Mouse (Mus musculus) frontal cortex, postnatal 36 days (tissue): ENCODE data around the gene Abat.

Source experiments
- DNase-seq, 2 experiments: peaks; one replicate each; pipeline ENCODE4 v3.0.0; 2022; ENCODE audit warnings: low spot score in 2 of 2

The Abat gene

DNA sequence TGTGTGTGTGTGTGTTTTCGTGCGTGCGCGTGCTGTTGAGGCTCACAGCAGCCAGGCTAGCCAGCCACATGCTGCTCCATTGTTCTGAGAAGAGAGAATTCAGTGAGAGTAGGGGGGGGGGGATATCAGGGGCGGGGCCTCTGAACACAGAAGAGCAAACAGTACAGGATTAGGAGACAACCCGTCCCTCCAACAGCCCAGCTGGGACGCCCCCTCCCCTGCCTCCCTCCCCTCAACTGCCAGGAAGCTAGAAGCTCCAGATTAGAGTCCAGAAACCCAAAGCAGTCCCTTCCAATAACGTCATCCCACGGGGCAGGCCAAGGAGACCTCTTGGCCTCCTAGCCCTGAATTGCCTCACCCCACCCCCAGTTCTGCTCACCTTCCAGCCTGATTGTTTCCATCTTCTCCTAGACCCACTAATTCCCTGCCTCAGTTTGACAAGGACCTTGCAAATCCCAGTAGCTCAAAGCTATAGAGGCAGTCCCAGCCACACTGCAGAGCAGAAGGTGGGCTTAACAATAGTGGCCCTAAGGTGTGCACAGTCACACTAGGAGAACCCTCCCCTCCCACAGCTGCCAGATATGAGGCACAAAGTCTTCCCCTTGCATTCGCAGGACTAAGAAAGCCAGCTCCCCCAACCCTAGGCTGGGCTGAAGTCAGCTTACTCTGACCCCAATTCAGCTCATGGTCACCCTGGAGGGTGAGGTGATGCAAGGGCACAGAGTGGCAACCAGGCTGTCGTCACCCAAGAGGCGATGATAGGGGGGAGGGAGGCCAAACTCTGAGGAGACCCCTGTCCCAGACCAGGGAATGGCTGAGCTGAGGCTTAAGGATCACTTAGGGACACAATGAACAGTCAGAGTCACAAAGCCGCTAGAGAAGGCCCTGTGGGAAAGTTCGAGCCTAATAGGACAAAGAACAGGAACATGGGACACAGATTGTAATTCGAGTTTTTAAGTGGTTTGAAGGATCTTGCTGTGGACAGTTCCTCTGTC is 157.1 kb downstream of the Abat start:
- DNase-seq = no peak
